Mouse (Mus musculus): ENCODE measurements around the gene Eif6. TPM values are rescaled to one million over a fixed set of nuclear protein-coding genes. Genes with fewer than 3 reads are reported as not detected.
A peak's percentile ranks its signal among the peaks of the same experiment; 100 is the strongest.

Gene Eif6
- total and polyA plus RNA-seq, 3 experiments, result 349 to 408 TPM; not detected in 1

DNA sequence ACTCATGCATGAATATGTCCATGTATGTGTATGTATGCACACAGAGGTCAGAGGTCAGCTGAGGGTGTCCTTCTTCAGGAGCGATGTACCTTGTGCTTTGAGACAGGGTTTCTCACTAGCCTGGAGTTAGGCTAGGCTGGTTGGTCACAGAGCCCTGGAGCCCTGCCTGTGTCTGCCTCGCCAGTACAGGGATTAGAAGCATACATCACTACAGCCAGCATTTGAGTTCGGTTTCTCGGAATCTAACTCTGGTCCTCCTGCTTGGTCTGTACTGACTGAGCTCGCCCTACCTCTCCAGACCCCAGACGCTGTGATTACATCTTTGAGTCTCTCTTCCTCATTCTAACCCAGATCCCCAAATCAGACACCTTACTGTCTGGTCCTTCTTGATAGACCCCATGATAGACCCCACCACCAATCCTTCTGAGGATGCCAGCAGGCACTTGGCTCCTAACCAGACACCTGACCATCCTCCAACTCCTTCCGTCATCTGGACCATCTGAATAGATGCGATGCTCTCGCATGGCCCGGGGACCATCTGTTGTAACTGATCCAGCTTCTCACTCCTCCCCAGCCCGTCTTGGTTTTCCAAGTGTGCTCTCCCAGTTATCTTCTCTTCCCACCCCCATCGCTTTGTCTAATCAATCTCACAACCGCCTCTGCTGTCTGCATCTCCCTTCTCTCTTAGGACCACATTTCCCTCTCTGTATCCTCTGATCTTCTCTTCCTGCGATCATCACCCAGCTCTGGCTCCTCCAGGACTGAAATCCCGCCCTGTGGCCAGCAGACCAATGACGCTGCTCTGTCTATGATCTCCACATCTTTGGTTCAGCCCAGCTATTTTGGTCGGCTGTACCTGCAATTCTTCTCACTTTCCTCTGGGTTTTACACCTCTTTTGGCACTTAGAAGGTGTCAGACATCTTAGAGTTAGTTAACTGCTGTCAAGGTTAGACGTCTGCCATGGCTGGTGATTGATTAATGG is 38.5 kb downstream of the Eif6 start:
- peaks cover 8 to 10% of the 10 kb centered on the region in 2 experiments for H3K27me3 ChIP-seq (ENCODE audit: control insufficient read depth in 1 of 2, insufficient read depth in 2 of 2, low read length in 2 of 2)
- no peak for TF ChIP-seq SMC3 (IDR thresholded peaks at IDR 0.05; ENCODE audit: low read depth, low read length)
- TF ChIP-seq BHLHE40 (IDR thresholded peaks at IDR 0.05; ENCODE audit: borderline replicate concordance, low read depth, low read length), result no peak
- TF ChIP-seq MYC (IDR thresholded peaks at IDR 0.05; ENCODE audit: low read depth, low read length), result no peak
- no peak for TF ChIP-seq HCFC1 (IDR thresholded peaks at IDR 0.05; ENCODE audit: low read depth, low read length)
- no peak for TF ChIP-seq SIN3A (IDR thresholded peaks at IDR 0.05; ENCODE audit: low read length)
- no peak for TF ChIP-seq MYB (IDR thresholded peaks at IDR 0.05; ENCODE audit: low read depth, low read length)
- TF ChIP-seq KAT2A (conservative IDR thresholded peaks at IDR 0.05; ENCODE audit: low read depth, low read length), result no peak
- no peak for TF ChIP-seq TBP (IDR thresholded peaks at IDR 0.05; ENCODE audit: low read depth, low read length)
- no peak for TF ChIP-seq USF1 (IDR thresholded peaks at IDR 0.05; ENCODE audit: low read depth, low read length)
- no peaks in the 10 kb centered on the region for H3K79me2 ChIP-seq (ENCODE audit: control insufficient read depth, insufficient read depth, low read length, poor library complexity)
- H3K4me1 ChIP-seq (ENCODE audit: control insufficient read depth in 1 of 2, insufficient read depth in 2 of 2, low read length in 2 of 2), result no peaks in the 10 kb centered on the region
- no peak overlapping the region for H3K9ac ChIP-seq (ENCODE audit: control insufficient read depth, low read depth, low read length, poor library complexity, severe bottlenecking)
- no peak for DNase-seq (ENCODE audit: low read depth, low spot score)
- no peaks in the 10 kb centered on the region for H3K36me3 ChIP-seq (ENCODE audit: control insufficient read depth in 1 of 2, insufficient read depth in 2 of 2, low read length in 2 of 2)
- H3K4me3 ChIP-seq (ENCODE audit: control insufficient read depth in 1 of 2, insufficient read depth in 1 of 2, low read depth in 2 of 2, low read length in 2 of 2), result no peak overlapping the region
- H3K9me3 ChIP-seq (replicated peaks; ENCODE audit: insufficient read depth, low read length), result no peaks in the 10 kb centered on the region
- H3K27ac ChIP-seq (ENCODE audit: control insufficient read depth, low read depth, low read length), result no peak overlapping the region

DNA sequence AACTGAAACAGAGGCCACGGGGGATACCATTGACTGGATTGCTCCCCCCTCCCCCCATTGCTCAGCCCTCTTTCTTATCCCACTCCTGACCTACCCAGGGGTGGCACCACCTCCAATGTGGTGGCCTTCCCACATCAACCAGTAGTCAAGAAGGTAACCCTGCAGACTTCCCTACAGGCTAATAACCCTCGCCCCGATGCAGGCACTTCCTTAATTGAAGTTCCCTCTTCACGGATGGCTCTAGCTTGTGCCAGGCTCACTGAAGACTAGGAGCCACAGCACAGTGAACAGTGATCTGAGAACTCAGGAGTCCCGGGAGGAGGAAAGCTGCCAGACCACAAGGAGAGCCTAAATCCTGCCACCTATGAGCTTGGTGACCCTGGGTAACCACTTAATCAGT is 39.8 kb downstream of the Eif6 start:
- no peaks in the 10 kb centered on the region for H3K4me1 ChIP-seq (ENCODE audit: control insufficient read depth in 1 of 2, insufficient read depth in 2 of 2, low read length in 2 of 2)
- no peaks in the 10 kb centered on the region for H3K9me3 ChIP-seq (replicated peaks; ENCODE audit: insufficient read depth, low read length)
- TF ChIP-seq TBP (IDR thresholded peaks at IDR 0.05; ENCODE audit: low read depth, low read length) (peak; percentile 64), ELF1 (IDR thresholded peaks at IDR 0.05; ENCODE audit: low read depth, low read length) (0 out of 2 replicates have a peak, but pooled peaks have one; percentile 21), CHD2 (IDR thresholded peaks at IDR 0.05; ENCODE audit: low read length) (no peak)
- no peaks in the 10 kb centered on the region for H3K79me2 ChIP-seq (ENCODE audit: control insufficient read depth, insufficient read depth, low read length, poor library complexity)
- H3K27me3 ChIP-seq (ENCODE audit: control insufficient read depth in 1 of 2, insufficient read depth in 2 of 2, low read length in 2 of 2), result peaks cover 8 to 10% of the 10 kb centered on the region in 2 experiments
- peak; percentile 36 for DNase-seq (ENCODE audit: low read depth, low spot score)
- no peak overlapping the region for H3K4me3 ChIP-seq (ENCODE audit: control insufficient read depth in 1 of 2, insufficient read depth in 1 of 2, low read depth in 2 of 2, low read length in 2 of 2)
- no peaks in the 10 kb centered on the region for H3K36me3 ChIP-seq (ENCODE audit: control insufficient read depth in 1 of 2, insufficient read depth in 2 of 2, low read length in 2 of 2)
- no peak overlapping the region for H3K9ac ChIP-seq (ENCODE audit: control insufficient read depth, low read depth, low read length, poor library complexity, severe bottlenecking)
- H3K27ac ChIP-seq (ENCODE audit: control insufficient read depth, low read depth, low read length), result no peak overlapping the region

DNA sequence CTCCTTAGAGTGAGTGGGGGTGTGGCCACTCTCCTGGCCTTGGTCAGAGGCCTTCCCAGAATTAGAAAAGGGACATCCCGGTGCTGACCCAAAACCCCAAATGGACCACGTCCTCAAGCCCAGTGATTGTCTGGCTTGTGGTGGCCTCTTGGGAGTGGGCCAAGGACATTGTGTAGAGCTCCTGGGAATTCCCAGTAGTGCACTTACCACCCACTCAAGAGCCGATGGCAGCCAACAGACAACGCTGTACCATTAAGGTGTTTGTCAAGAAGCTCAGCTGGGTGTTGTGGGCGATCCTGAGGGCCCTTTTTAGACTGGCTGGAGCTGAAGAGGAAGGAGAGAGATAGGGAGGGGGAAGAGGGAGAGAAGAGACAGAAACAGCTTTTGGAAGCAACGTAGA is 42.2 kb downstream of the Eif6 start:
- Histone ChIP-seq H3K9ac (ENCODE audit: control insufficient read depth, low read depth, low read length, poor library complexity, severe bottlenecking) (no peak overlapping the region), H3K79me2 (ENCODE audit: control insufficient read depth, insufficient read depth, low read length, poor library complexity) (no peaks in the 10 kb centered on the region), H3K27me3 (ENCODE audit: control insufficient read depth in 1 of 2, insufficient read depth in 2 of 2, low read length in 2 of 2) (peaks cover 5% of the 10 kb centered on the region in 2 experiments; a peak in 2 of 4 replicates), H3K27ac (ENCODE audit: control insufficient read depth, low read depth, low read length) (no peak overlapping the region), H3K4me3 (ENCODE audit: control insufficient read depth in 1 of 2, insufficient read depth in 1 of 2, low read depth in 2 of 2, low read length in 2 of 2) (no peak overlapping the region), H3K4me1 (ENCODE audit: control insufficient read depth in 1 of 2, insufficient read depth in 2 of 2, low read length in 2 of 2) (no peaks in the 10 kb centered on the region), H3K36me3 (ENCODE audit: control insufficient read depth in 1 of 2, insufficient read depth in 2 of 2, low read length in 2 of 2) (no peaks in the 10 kb centered on the region), H3K9me3 (replicated peaks; ENCODE audit: insufficient read depth, low read length) (no peaks in the 10 kb centered on the region)
- TF ChIP-seq GATA1 (IDR thresholded peaks at IDR 0.05; ENCODE audit: low read depth, low read length), result no peak
- no peak for TF ChIP-seq ELF1 (IDR thresholded peaks at IDR 0.05; ENCODE audit: low read depth, low read length)
- TF ChIP-seq ZMIZ1 (IDR thresholded peaks at IDR 0.05; ENCODE audit: low read depth, low read length), result no peak
- no peak for TF ChIP-seq NRF1 (IDR thresholded peaks at IDR 0.05; ENCODE audit: insufficient read depth, low read depth, low read length, poor library complexity, severe bottlenecking)
- no peak for TF ChIP-seq MEF2A (IDR thresholded peaks at IDR 0.05; ENCODE audit: extremely low read depth, insufficient replicate concordance, low read depth, low read length, poor library complexity, severe bottlenecking)
- no peak for TF ChIP-seq POLR2AphosphoS5 (IDR thresholded peaks at IDR 0.05; ENCODE audit: borderline replicate concordance, low read depth, low read length)
- no peak for TF ChIP-seq JUND (IDR thresholded peaks at IDR 0.05; ENCODE audit: low read depth, low read length)
- no peak for TF ChIP-seq TBP (IDR thresholded peaks at IDR 0.05; ENCODE audit: low read depth, low read length)
- TF ChIP-seq TCF12 (IDR thresholded peaks at IDR 0.05; ENCODE audit: low read depth, low read length), result no peak
- no peak for TF ChIP-seq KAT2A (conservative IDR thresholded peaks at IDR 0.05; ENCODE audit: low read depth, low read length)
- no peak for TF ChIP-seq CTCF (IDR thresholded peaks at IDR 0.05 in 2 of 3, conservative IDR thresholded peaks at IDR 0.05 in 1 of 3; ENCODE audit: control insufficient read depth in 1 of 3, insufficient read depth in 1 of 3, low read depth in 2 of 3, low read length in 3 of 3, poor library complexity in 1 of 3, severe bottlenecking in 1 of 3)
- TF ChIP-seq MAZ (IDR thresholded peaks at IDR 0.05; ENCODE audit: low read depth, low read length), result no peak
- DNase-seq (ENCODE audit: low read depth, low spot score), result no peak

Measured in MEL (cell line).